Mouse (Mus musculus) hindbrain, postnatal 0 days (tissue): Measurements from ENCODE around the gene Klhl12. TPM values are rescaled to one million over a fixed set of nuclear protein-coding genes. Genes with fewer than 3 reads are reported as not detected.
"Not testable (repeated sequence)": the region's sequence is repeated elsewhere in the genome, so short reads cannot be mapped to it uniquely, and the experiment has no call there.

Experiments
- ATAC-seq: fragments of 200-750 bp; cut with Nextera tagmentation; 2 replicates; pipeline ENCODE4 v1.8.0; 2017; ENCODE audit warnings: mild to moderate bottlenecking, moderate TSS enrichment, moderate library complexity
- DNase-seq: peaks from one replicate; pipeline ENCODE4 v3.0.0-alpha.2; 2015; ENCODE audit warnings: low spot score
- H3K27ac ChIP-seq: fragments of 300-500 bp; sonication (generic); 2 replicates; pipeline ENCODE4 v1.5.1; 2014; ENCODE audit warnings: mild to moderate bottlenecking
- H3K27me3 ChIP-seq: fragments of 300-500 bp; sonication (generic); 2 replicates; pipeline ENCODE4 v1.6.1; 2014; ENCODE audit warnings: low read length, mixed read lengths; ENCODE audit not compliant: insufficient read depth
- H3K36me3 ChIP-seq: fragments of 300-500 bp; sonication (generic); 2 replicates; pipeline ENCODE4 v1.6.1; 2014; ENCODE audit warnings: low read length, mixed read lengths; ENCODE audit not compliant: insufficient read depth
- H3K4me1 ChIP-seq: fragments of 300-500 bp; sonication (generic); 2 replicates; pipeline ENCODE4 v1.6.1; 2014; ENCODE audit warnings: antibody characterized with exemption, low read length, mixed read lengths; ENCODE audit not compliant: insufficient read depth
- H3K4me2 ChIP-seq: fragments of 300-500 bp; sonication (generic); 2 replicates; pipeline ENCODE4 v1.6.1; 2014; ENCODE audit warnings: low read depth, mild to moderate bottlenecking, low read length, moderate library complexity, mixed read lengths
- H3K4me3 ChIP-seq: fragments of 300-500 bp; sonication (generic); 2 replicates; pipeline ENCODE4 v1.5.1; 2014; ENCODE audit warnings: low read length
- H3K9ac ChIP-seq: fragments of 300-500 bp; sonication (generic); replicated peaks from 2 replicates; pipeline ENCODE4 v1.6.1; 2014; ENCODE audit warnings: mild to moderate bottlenecking, low read length, moderate library complexity, mixed read lengths
- H3K9me3 ChIP-seq: fragments of 300-500 bp; sonication (generic); 2 replicates; pipeline ENCODE4 v1.6.1; 2016; ENCODE audit warnings: low read length, mixed read lengths
- CTCF ChIP-seq: IDR thresholded peaks from 2 replicates; pipeline ENCODE4 v1.5.1; 2016; ENCODE audit warnings: antibody characterized with exemption, control low read depth, low read depth
- WGBS: fragments of 180-500 bp; shearing (Covaris S2); extraction: QIAGEN DNeasy Blood & Tissue Kit; methylation state at CpG from one replicate; pipeline ENCODE4 v1.1.7; 2014; 5-methylcytosine and 5-hydroxymethylcytosine counted together
- polyA plus RNA-seq: library from polyadenylated mRNA; unstranded; fragments of >200 nt; fragmentation: Nextera tagmentation; extraction: Ambion mirVana; gene quantifications from 2 replicates; pipeline ENCODE4 v1.2.1, GENCODE M21; 2015
- total RNA-seq: library from RNA; depleted of rRNA; stranded (reverse); fragments of >200 nt; gene quantifications from 2 replicates; pipeline ENCODE4 v1.2.3, GENCODE M21; 2014

Gene Klhl12
- total and polyA plus RNA-seq, 2 experiments from 2014 or later: 28.5 to 36.9 TPM

DNA sequence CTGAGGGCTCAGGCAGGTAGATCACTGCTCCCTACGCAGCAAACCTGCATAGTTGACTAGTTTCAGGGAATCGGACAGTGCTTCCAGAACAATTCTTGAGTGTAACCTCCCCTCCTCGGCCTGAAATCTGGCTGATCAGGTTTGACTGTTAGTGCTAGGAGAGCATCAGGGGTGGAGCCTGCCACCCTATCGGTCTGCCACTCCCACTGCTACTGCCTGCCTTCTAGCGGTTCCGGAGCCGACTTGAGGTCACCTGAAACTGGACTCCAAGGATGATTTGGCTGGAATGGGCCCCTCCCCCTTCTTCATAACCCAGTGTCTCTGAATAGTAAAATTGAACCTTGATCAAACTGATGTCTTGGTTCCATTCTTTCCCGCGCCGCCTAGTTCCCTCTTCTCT, 22.3 kb upstream of the Klhl12 start:
- no peak overlapping the region for H3K4me2 ChIP-seq
- H3K4me1 ChIP-seq: no peaks in the 10 kb centered on the region
- no peak for TF ChIP-seq CTCF
- DNase-seq (no peak), ATAC-seq (no peak)
- H3K27ac ChIP-seq: no peak overlapping the region
- H3K9me3 ChIP-seq: no peaks in the 10 kb centered on the region
- H3K9ac ChIP-seq: no peak overlapping the region
- no peaks in the 10 kb centered on the region for H3K27me3 ChIP-seq
- H3K4me3 ChIP-seq: no peak overlapping the region
- 87% methylated on average over 10 of the region's 10 CpGs for WGBS
- peaks cover 36% of the 10 kb centered on the region for H3K36me3 ChIP-seq

DNA sequence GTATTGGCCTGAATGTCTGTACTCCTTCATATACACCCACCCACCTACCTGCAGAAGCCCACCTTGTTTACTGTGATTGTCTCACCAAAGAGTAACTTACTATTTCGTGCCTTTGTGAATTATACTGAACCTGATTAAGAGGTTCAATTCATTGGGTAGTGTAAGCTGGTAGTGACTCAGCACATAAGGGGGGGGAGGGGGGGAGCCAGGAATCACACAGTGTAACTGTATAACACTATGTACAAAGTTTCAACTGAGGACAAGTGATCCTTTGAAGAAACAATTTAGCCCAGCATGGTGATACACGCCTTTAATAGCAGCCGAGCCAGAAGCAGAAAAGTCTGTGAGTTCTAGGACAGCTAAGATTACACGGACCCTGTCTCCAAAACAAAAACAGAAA, 21.9 kb upstream of the Klhl12 start:
- H3K9ac ChIP-seq: no peak overlapping the region
- H3K4me1 ChIP-seq: no peaks in the 10 kb centered on the region
- no peak overlapping the region for H3K4me3 ChIP-seq
- WGBS: 93% methylated on average over 4 of the region's 4 CpGs
- no peak for ATAC-seq
- DNase-seq: no peak
- H3K27me3 ChIP-seq: no peaks in the 10 kb centered on the region
- TF ChIP-seq CTCF: no peak
- H3K9me3 ChIP-seq: no peaks in the 10 kb centered on the region
- H3K36me3 ChIP-seq: peaks cover 31% of the 10 kb centered on the region; the same call in 1 of the 2 replicates
- H3K4me2 ChIP-seq: no peak overlapping the region
- no peak overlapping the region for H3K27ac ChIP-seq

DNA sequence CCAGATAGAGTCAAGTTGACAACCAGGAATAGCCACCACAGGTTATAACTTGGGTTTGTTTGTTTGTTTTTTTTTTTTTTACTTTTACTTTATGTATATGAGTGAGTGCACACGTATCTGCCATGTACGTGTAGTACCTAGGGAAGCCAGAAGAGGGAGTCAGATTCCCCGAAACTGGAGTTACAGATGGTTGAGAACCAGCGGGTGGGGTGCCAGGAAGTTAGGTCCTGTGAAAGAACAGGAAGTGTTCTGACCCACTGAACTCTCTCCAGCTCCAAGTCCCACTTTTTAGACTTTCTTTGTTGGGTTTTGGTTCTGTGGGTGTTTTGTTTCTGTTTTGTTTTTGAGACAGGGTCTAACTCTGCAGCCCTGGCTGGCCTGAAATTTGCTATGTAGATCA, 19.9 kb upstream of the Klhl12 start:
- Histone ChIP-seq H3K4me2 (no peak overlapping the region), H3K27me3 (no peaks in the 10 kb centered on the region), H3K9me3 (no peaks in the 10 kb centered on the region), H3K36me3 (peaks cover 16% of the 10 kb centered on the region; the same call in 1 of the 2 replicates), H3K4me3 (no peak overlapping the region), H3K9ac (no peak overlapping the region), H3K27ac (no peak overlapping the region), H3K4me1 (no peaks in the 10 kb centered on the region)
- ATAC-seq: no peak
- DNase-seq: peak; percentile 29
- 28% methylated on average over 4 of the region's 4 CpGs for WGBS
- peak; percentile 49 for TF ChIP-seq CTCF

DNA sequence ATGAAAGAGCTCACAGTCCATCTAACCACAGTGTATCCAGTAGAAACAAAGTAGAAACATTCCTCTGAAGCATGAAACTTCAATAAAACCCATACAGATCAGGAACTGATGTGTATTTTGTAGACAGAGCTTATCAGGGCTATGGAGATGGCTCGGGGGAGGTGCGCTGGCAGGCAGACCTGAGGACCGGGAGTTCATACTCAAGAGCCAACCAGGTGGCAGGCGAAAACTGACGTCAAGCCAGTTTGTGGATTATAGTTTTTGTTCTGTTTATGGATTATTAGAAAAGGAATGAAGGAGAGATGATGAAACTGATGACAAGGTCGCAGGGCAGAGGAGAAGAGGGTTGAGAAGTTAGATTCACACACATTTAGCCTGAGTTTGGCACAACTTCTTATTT, 14.9 kb upstream of the Klhl12 start:
- no peak overlapping the region for H3K9ac ChIP-seq
- H3K9me3 ChIP-seq: no peaks in the 10 kb centered on the region
- H3K4me1 ChIP-seq: no peaks in the 10 kb centered on the region
- WGBS: 94% methylated on average over 6 of the region's 6 CpGs
- H3K27me3 ChIP-seq: no peaks in the 10 kb centered on the region
- no peak for TF ChIP-seq CTCF
- no peak overlapping the region for H3K4me3 ChIP-seq
- no peaks in the 10 kb centered on the region for H3K36me3 ChIP-seq
- DNase-seq: no peak
- H3K4me2 ChIP-seq: no peak overlapping the region
- no peak for ATAC-seq
- H3K27ac ChIP-seq: no peak overlapping the region

DNA sequence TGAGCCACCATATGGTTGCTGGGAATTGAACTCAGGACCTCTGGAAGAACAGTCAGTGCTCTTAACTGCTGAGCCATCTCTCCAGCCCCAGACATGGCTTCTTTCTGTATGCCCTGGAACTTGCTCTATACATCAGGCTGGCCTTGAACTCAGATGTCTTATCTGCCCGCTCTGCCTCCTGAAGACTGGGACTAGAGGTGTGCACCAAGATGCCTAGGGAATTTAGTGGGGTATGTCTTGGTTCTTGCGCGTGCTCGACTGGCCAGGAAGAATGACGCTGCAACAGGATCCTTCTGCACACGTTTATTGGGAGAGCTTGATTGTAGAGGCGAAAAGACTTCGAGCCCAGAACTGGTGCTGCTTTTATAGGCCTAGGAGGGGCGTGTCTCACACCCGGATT, 13.6 kb upstream of the Klhl12 start:
- not testable (repeated sequence) for H3K27me3 ChIP-seq, H3K4me3 ChIP-seq, H3K4me2 ChIP-seq, ATAC-seq, H3K4me1 ChIP-seq, DNase-seq, H3K9ac ChIP-seq, H3K9me3 ChIP-seq, H3K27ac ChIP-seq, H3K36me3 ChIP-seq
- 91% methylated on average over 6 of the region's 10 CpGs for WGBS

DNA sequence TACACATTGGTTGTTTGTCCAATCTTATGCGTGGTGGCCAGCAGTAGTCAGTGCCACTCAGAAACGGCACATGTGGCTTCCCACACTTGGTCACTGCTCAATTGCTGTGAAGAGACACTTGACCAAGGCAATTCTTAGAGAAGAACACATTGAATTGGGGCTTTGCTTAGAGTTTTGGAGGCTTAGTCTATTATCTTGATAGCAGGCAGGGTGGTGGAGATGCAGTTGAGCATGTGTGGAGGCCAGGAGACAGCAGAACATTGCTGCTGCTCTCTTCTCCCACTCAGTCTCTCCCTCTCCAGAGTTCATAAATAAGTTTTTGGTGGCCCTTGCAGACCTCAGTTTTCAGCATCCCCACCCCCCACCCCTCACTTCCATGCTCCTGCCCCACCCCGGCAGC, 12.9 kb upstream of the Klhl12 start:
- ATAC-seq: no peak
- no peak for TF ChIP-seq CTCF
- no peaks in the 10 kb centered on the region for H3K27me3 ChIP-seq

DNA sequence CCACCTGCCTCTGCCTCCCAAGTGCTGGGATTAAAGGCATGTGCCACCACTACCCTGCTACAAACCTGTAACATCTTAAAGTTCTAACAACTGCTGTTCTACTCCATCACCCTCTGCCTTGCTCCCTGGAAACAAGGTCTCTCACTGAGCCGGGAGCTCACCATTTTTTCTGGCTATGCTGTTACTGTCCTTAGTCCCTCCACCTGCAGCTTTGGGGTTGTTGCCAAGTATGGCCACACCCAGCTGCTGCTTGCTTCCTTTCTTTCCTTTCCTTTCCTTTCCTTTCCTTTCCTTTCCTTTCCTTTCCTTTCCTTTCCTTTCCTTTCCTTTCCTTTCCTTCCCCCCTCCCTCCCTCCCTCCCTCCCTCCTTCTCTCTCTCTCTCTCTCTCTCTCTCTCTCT, 12.0 kb upstream of the Klhl12 start:
- not testable (repeated sequence) for ATAC-seq, DNase-seq, H3K4me3 ChIP-seq, H3K4me2 ChIP-seq, H3K9me3 ChIP-seq, H3K27ac ChIP-seq, H3K9ac ChIP-seq, H3K36me3 ChIP-seq, H3K4me1 ChIP-seq, H3K27me3 ChIP-seq
- WGBS: 68% methylated on average over 1 of the region's 1 CpGs

More for the DNA sequence above, 12.9 kb upstream of the Klhl12 start:
- H3K36me3 ChIP-seq: no peaks in the 10 kb centered on the region
- no peak overlapping the region for H3K27ac ChIP-seq
- no peak overlapping the region for H3K4me2 ChIP-seq
- H3K4me1 ChIP-seq: no peaks in the 10 kb centered on the region
- H3K4me3 ChIP-seq: no peak overlapping the region
- no peak for DNase-seq
- 98% methylated on average over 3 of the region's 3 CpGs for WGBS
- no peak overlapping the region for H3K9ac ChIP-seq
- no peaks in the 10 kb centered on the region for H3K9me3 ChIP-seq
